Mouse (Mus musculus): ENCODE results near the gene Tmed4. TPM values are rescaled to one million over a fixed set of nuclear protein-coding genes. Genes with fewer than 3 reads are reported as not detected.
"Not testable (repeated sequence)": the region's sequence is repeated elsewhere in the genome, so short reads cannot be mapped to it uniquely, and the experiment has no call there.

Tmed4 gene
- total RNA-seq, 2 experiments from 2014 or later: 105 to 114 TPM

GRCm38 (mm10) chr11:6273607-6274006, 1.1 kb downstream of the Tmed4 start:
- DNase-seq: no peak

DNA sequence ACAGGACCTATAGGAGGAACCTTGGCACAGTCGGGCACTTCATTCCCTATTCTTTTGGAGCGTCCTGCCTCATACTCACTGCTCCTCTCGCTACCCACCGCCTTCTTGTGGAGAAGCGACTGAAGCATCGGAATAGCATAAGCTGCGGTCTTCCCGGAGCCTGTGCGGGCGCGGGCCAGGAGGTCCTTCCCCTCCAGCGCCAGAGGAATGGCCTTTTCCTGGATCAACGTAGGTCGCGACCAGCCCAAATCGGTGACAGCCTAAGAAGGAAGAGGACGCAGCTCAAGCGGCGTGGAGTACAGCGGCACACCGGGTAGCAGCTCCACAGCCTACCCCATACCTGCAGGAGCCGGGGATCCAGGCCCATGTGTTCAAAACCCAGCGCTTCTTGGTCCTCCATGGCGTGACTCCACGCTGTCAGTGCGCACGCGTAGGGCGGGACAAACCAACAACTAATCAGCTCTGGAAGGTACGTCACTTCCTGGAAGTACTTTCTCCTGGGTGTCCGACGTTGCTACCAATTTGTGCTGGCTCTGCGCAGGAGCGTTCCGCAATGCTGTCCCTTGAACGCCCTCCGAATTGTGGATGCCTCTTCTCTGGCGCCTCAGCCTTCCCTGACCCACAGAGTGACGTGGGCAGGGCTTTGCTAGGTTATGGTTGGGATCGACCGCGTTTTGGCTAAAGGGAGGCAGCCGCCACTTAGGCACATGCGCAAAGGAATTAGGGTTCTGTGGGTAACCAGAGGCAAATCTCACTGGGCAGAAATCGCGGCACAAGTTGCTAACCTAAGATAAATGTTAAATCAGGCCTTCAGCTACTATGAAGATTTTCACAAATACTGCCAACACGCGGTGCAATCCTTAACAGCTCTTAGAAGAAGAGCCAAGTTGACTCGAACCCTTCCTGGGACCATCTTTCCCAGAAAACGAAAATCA, 7.1 kb downstream of the Tmed4 start, which contains the start of gene Ddx56:
Ddx56 (minus strand) TSS at position 453 of the 935 bp plus-strand sequence.
- DNase-seq: peak; percentile 93

- DNase-seq: no peak
These were observed 8.0 kb downstream of the Tmed4 start for GRCm38 (mm10) chr11:6266621-6267020.

- peak; percentile 72 to 76 for DNase-seq
These were observed 13.1 kb downstream of the Tmed4 start for GRCm38 (mm10) chr11:6261434-6262082.

- DNase-seq: no peak
These were observed 15.3 kb downstream of the Tmed4 start for GRCm38 (mm10) chr11:6259413-6259812.

GRCm38 (mm10) chr11:6256490-6257072, 18.1 kb downstream of the Tmed4 start:
- peak; percentile 44 to 55 for DNase-seq

- DNase-seq: not testable (repeated sequence)
These were observed 20.1 kb downstream of the Tmed4 start for GRCm38 (mm10) chr11:6254602-6255001.

DNA sequence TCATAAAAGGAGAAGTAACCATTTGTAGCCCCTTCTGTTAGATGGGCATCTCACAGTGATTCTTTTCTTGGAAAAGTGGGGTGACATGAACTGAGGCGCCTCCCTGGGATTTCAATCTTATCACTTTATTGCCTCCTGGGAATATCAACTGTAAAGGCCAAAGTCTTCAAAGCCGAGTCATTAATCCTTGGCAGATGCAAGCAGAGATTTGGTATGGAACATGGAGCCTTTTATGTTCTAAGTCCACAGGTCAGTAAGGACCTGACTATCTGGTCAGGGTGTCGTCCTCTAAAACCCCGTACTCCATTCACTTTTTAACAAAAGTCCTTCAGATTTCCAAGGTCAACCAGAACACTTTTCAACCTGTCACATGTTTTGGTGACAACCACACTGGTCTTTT, 21.8 kb downstream of the Tmed4 start:
- no peak for DNase-seq

GRCm38 (mm10) chr11:6252248-6252647, 22.4 kb downstream of the Tmed4 start:
- DNase-seq: no peak

GRCm38 (mm10) chr11:6244707-6245106, 30.0 kb downstream of the Tmed4 start:
- no peak for DNase-seq

DNA sequence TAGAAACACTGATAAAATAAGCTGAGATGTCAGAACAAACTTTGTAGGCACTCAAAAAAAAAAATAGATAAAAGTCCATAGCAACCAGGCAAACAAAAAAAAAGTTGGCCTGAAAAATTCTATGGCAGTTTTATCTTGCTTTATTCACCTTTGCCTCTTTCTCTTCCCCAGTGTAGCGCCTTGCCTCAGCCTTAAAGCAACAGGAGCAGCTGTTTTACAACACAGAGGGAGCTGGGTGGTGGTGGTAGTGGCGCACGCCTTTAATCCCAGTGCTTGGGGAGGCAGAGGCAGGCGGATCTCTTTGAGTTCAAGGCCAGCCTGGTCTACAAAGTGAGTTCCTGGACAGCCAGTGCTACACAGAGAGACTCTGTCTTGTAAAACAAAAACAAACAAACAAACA, 41.6 kb downstream of the Tmed4 start:
- DNase-seq: no peak

DNA sequence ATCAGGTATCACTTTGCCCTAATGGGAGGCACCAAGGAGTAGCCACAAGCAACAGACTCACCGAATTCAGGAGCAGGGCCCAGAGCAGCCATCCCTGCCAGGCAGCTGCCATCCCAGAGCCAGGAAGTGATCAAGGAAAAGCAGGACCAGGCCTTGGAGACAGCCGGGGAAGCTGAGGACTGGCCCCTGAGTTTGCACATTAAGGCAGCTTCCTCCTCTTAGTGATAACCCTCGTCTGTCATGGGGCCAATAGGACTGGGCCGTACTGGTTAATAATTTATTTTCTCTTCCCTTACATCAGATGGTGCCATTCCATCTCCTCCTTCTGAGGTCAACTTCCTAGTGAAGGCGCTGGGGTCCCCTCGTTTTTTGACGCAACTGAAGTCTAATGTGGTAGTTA, 44.7 kb downstream of the Tmed4 start, which contains the start of gene Npc1l1:
Npc1l1 (minus strand) TSS at position 132 of the 400 bp plus-strand sequence.
- DNase-seq: no peak

DNA sequence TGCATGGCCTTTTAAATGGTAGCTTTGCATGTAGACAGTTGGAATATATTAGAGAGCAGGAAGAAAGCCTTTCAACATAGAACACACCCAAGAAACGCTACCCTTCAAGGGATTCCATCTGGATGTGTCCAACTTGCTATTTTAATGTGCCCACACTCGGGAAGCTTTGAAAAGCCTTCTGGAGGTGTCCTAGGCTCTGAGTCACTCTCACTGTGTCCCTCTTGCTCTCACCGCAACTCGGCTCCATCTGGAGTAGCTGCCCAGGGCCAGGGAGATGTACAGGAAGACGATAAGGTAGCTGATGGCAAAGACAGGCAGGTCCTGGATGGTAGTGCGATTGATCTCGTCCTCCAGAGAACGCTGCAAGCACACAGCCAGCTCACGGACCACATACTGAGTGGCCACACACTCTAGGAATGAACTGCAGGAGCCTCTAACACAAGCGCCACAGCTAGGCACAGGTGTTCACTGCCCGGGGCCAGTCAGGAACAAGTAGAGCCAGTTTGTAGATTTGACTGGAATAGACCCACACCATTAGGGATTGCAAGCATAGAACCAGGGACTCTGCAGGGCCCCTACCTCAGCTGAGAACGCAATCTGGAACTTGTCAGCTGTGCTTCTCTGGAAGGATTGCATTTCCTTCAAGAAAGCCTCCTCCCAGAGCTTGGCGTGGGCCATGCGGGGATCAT, 50.0 kb downstream of the Tmed4 start:
- DNase-seq: no peak

GRCm38 (mm10) chr11:6222187-6222586, 52.5 kb downstream of the Tmed4 start:
- DNase-seq: no peak

Other genes with a start within 250 kb of the Tmed4 start
- gene Camk2b, start 208.5 kb downstream of the Tmed4 start, total RNA-seq (2021): 10 to 100 TPM in 1 of 2 experiments, 1 to 10 TPM in 1; 7.8 to 14.5 TPM
- under 1 TPM in 1 of 2 experiments, not detected in 1; 0.16 TPM for gene A730071L15Rik, start 74.8 kb downstream of the Tmed4 start, total RNA-seq (2021)
- 10 to 100 TPM; 55.4 to 64.7 TPM for gene Nudcd3, start 74.5 kb downstream of the Tmed4 start, total RNA-seq (2021)
- under 1 TPM; 0.07 TPM for gene Npc1l1, start 44.7 kb downstream of the Tmed4 start, total RNA-seq (2021)
- 10 to 100 TPM; 55.5 to 59.4 TPM for gene Ddx56, start 7.1 kb downstream of the Tmed4 start, total RNA-seq (2021)
- gene Ogdh, start 16.8 kb upstream of the Tmed4 start, total RNA-seq (2021): 100 to 1,000 TPM; 515 to 618 TPM
- 10 to 100 TPM; 49.1 to 51.0 TPM for gene Zmiz2, start 114.2 kb upstream of the Tmed4 start, total RNA-seq (2021)
- gene Ppia, start 140.6 kb upstream of the Tmed4 start, total RNA-seq (2021): 1,000 to 10,000 TPM; 1,935 TPM
- 10 to 100 TPM; 64.9 to 68.8 TPM for gene H2afv, start 169.6 kb upstream of the Tmed4 start, total RNA-seq (2021)
- 10 to 100 TPM; 72.5 to 82.2 TPM for gene Purb, start 201.0 kb upstream of the Tmed4 start, total RNA-seq (2021)
- gene Myo1g, start 246.1 kb upstream of the Tmed4 start, total RNA-seq (2021): 1 to 10 TPM; 2.0 to 2.3 TPM